Comparison of ENCODE assay signal across 8 mouse cellular contexts in genomic region chr4:124882151-124882729, GRCm38 (mm10). TPM values are rescaled to one million over a fixed set of nuclear protein-coding genes. Genes with fewer than 3 reads are reported as not detected.
A peak's percentile ranks its signal among the peaks of the same experiment; 100 is the strongest.
DNase-seq lines count a peak whose midpoint lies in the region; ATAC-seq lines count a peak whose summit lies in the region.

No protein-coding gene starts in this region.

- H3K9me3 ChIP-seq in heart, embryonic 13.5 days: no peaks in the 10 kb centered on the region
- no peaks in the 10 kb centered on the region for H3K9me3 ChIP-seq in forebrain, embryonic 12.5 days
- H3K9me3 ChIP-seq in kidney, embryonic 16.5 days (ENCODE audit: low read length): no peaks in the 10 kb centered on the region
- no peaks in the 10 kb centered on the region for H3K9me3 ChIP-seq in midbrain, embryonic 11.5 days (ENCODE audit: control insufficient read depth, low read length)

- H3K27me3 ChIP-seq in heart, embryonic 13.5 days (replicated peaks): peaks cover 91% of the 10 kb centered on the region
- H3K27me3 ChIP-seq in forebrain, embryonic 12.5 days: peaks cover 79% of the 10 kb centered on the region
- peaks cover 73% of the 10 kb centered on the region for H3K27me3 ChIP-seq in kidney, embryonic 16.5 days (ENCODE audit: insufficient read depth, low read length)
- H3K27me3 ChIP-seq in midbrain, embryonic 11.5 days (ENCODE audit: control insufficient read depth, insufficient read depth, low read length): peaks cover 14% of the 10 kb centered on the region; the same call in 1 of the 2 replicates

- WGBS in heart, embryonic 13.5 days: 1% methylated on average over 37 of the region's 37 CpGs
- under 1% methylated on average over 29 of the region's 37 CpGs for WGBS in forebrain, embryonic 12.5 days
- WGBS in kidney, embryonic 16.5 days: under 1% methylated on average over 37 of the region's 37 CpGs
- under 1% methylated on average over 37 of the region's 37 CpGs for WGBS in midbrain, embryonic 11.5 days

- no peak overlapping the region for H3K9ac ChIP-seq in heart, embryonic 13.5 days
- H3K9ac ChIP-seq in forebrain, embryonic 12.5 days: peak overlapping the region; percentile 50
- H3K9ac ChIP-seq in kidney, embryonic 16.5 days (replicated peaks; ENCODE audit: low read length): no peak overlapping the region
- peak overlapping the region; percentile 50 for H3K9ac ChIP-seq in midbrain, embryonic 11.5 days (ENCODE audit: low read length)

- H3K27ac ChIP-seq in heart, embryonic 13.5 days (replicated peaks): no peak overlapping the region
- no peak overlapping the region for H3K27ac ChIP-seq in forebrain, embryonic 12.5 days
- H3K27ac ChIP-seq in kidney, embryonic 16.5 days (ENCODE audit: low read length): no peak overlapping the region
- 0 out of 2 replicates have a peak overlapping the region, but pooled peaks have one; percentile 22 for H3K27ac ChIP-seq in midbrain, embryonic 11.5 days (ENCODE audit: low read depth, low read length)

- H3K4me1 ChIP-seq in heart, embryonic 13.5 days: peaks cover 11% of the 10 kb centered on the region
- peaks cover 31% of the 10 kb centered on the region for H3K4me1 ChIP-seq in forebrain, embryonic 12.5 days
- H3K4me1 ChIP-seq in kidney, embryonic 16.5 days (ENCODE audit: insufficient read depth, low read length): no peaks in the 10 kb centered on the region
- H3K4me1 ChIP-seq in midbrain, embryonic 11.5 days (ENCODE audit: control insufficient read depth, insufficient read depth, low read length): peaks cover 23% of the 10 kb centered on the region

- DNase-seq in heart, adult 11 months: no peak
- DNase-seq in ZHBTc4 (ENCODE audit: low read depth, low spot score): peak; percentile 73
- peak; percentile 93 for DNase-seq in midbrain, embryonic 11.5 days (ENCODE audit: low spot score, missing footprints)
- no peak for DNase-seq in cerebellum, adult 11-12 months

- H3K4me3 ChIP-seq in heart, embryonic 13.5 days: no peak overlapping the region
- peak overlapping the region; percentile 50 for H3K4me3 ChIP-seq in forebrain, embryonic 12.5 days (replicated peaks)
- no peak overlapping the region; the same call in 1 of the 2 replicates for H3K4me3 ChIP-seq in kidney, embryonic 16.5 days (ENCODE audit: low read length)
- peak overlapping the region; percentile 34 for H3K4me3 ChIP-seq in midbrain, embryonic 11.5 days (ENCODE audit: low read depth, low read length)

- peak overlapping the region; percentile 66 for H3K4me2 ChIP-seq in heart, embryonic 13.5 days
- peak overlapping the region; percentile 84 for H3K4me2 ChIP-seq in forebrain, embryonic 12.5 days
- H3K4me2 ChIP-seq in kidney, embryonic 16.5 days (replicated peaks; ENCODE audit: low read depth, low read length): peak overlapping the region; percentile 58; the same call in 1 of the 2 replicates
- peak overlapping the region; percentile 66 for H3K4me2 ChIP-seq in midbrain, embryonic 11.5 days

- H3K36me3 ChIP-seq in heart, embryonic 13.5 days: no peaks in the 10 kb centered on the region
- no peaks in the 10 kb centered on the region for H3K36me3 ChIP-seq in forebrain, embryonic 12.5 days (replicated peaks)
- no peaks in the 10 kb centered on the region for H3K36me3 ChIP-seq in kidney, embryonic 16.5 days (ENCODE audit: insufficient read depth, low read length)
- H3K36me3 ChIP-seq in midbrain, embryonic 11.5 days (ENCODE audit: control insufficient read depth, insufficient read depth, low read length): no peaks in the 10 kb centered on the region

- ATAC-seq in heart, embryonic 13.5 days (ENCODE audit: extremely low read depth, insufficient number of reproducible peaks, low FRiP score, low TSS enrichment): no peak
- peak; percentile 34 for ATAC-seq in forebrain, embryonic 12.5 days (ENCODE audit: low FRiP score)
- peak; percentile 57; the same call in 1 of the 2 replicates for ATAC-seq in kidney, embryonic 16.5 days (ENCODE audit: low FRiP score, low TSS enrichment)
- peak; percentile 25 for ATAC-seq in midbrain, embryonic 11.5 days (ENCODE audit: low FRiP score)
- ATAC-seq in erythroid progenitor cell, adult 5-6 weeks (replicated peaks; ENCODE audit: low FRiP score, poor library complexity, severe bottlenecking): no peak

RNA-seq across cellular contexts. Expression of gene Epha10, which starts 1.5 kb away (rescaled TPM):
- polyA plus RNA-seq in heart, embryonic 13.5 days (2015; fragmentation: Nextera tagmentation; extraction: Ambion mirVana): 0.05 TPM in 1 of 2 replicates, not detected in the other
- polyA plus RNA-seq in forebrain, embryonic 12.5 days (2016; fragmentation: Nextera tagmentation; extraction: Ambion mirVana): 1.2 and 1.9 TPM in 2 replicates
- 0.06 and 0.12 TPM in 2 replicates for polyA plus RNA-seq in kidney, embryonic 16.5 days (2015; fragmentation: Nextera tagmentation; extraction: Ambion mirVana)
- polyA plus RNA-seq in midbrain, embryonic 11.5 days (2014; fragmentation: Nextera tagmentation; extraction: Ambion mirVana): 4.6 and 4.7 TPM in 2 replicates
- total RNA-seq in erythroid progenitor cell, adult 5-6 weeks (2015; ENCODE audit: low replicate concordance): not detected in 2 replicates
- total RNA-seq in erythroid progenitor cell, adult 5-6 weeks (2017; ENCODE audit: low replicate concordance): 0.13 TPM in 1 of 2 replicates, not detected in the other

RNA-seq across cellular contexts. Expression of gene Maneal, which starts 20.3 kb away (rescaled TPM):
- 0.15 TPM in 1 of 2 replicates, not detected in the other for polyA plus RNA-seq in heart, embryonic 13.5 days (2015; fragmentation: Nextera tagmentation; extraction: Ambion mirVana)
- 5.6 and 9.7 TPM in 2 replicates for polyA plus RNA-seq in forebrain, embryonic 12.5 days (2016; fragmentation: Nextera tagmentation; extraction: Ambion mirVana)
- 0.46 and 0.61 TPM in 2 replicates for polyA plus RNA-seq in kidney, embryonic 16.5 days (2015; fragmentation: Nextera tagmentation; extraction: Ambion mirVana)
- 10.2 and 11.5 TPM in 2 replicates for polyA plus RNA-seq in midbrain, embryonic 11.5 days (2014; fragmentation: Nextera tagmentation; extraction: Ambion mirVana)
- not detected in 2 replicates for total RNA-seq in erythroid progenitor cell, adult 5-6 weeks (2015; ENCODE audit: low replicate concordance)
- total RNA-seq in erythroid progenitor cell, adult 5-6 weeks (2017; ENCODE audit: low replicate concordance): not detected in 2 replicates

RNA-seq across cellular contexts. Expression of gene 1110065P20Rik, which starts 31.2 kb away (rescaled TPM):
- 45.8 and 46.6 TPM in 2 replicates for polyA plus RNA-seq in heart, embryonic 13.5 days (2015; fragmentation: Nextera tagmentation; extraction: Ambion mirVana)
- 60.1 and 64.9 TPM in 2 replicates for polyA plus RNA-seq in forebrain, embryonic 12.5 days (2016; fragmentation: Nextera tagmentation; extraction: Ambion mirVana)
- polyA plus RNA-seq in kidney, embryonic 16.5 days (2015; fragmentation: Nextera tagmentation; extraction: Ambion mirVana): 41.6 and 43.8 TPM in 2 replicates
- polyA plus RNA-seq in midbrain, embryonic 11.5 days (2014; fragmentation: Nextera tagmentation; extraction: Ambion mirVana): 52.7 and 60.0 TPM in 2 replicates
- 2.9 and 4.2 TPM in 2 replicates for total RNA-seq in erythroid progenitor cell, adult 5-6 weeks (2015; ENCODE audit: low replicate concordance)
- 1.2 TPM in 1 of 2 replicates, not detected in the other for total RNA-seq in erythroid progenitor cell, adult 5-6 weeks (2017; ENCODE audit: low replicate concordance)

RNA-seq across cellular contexts. Expression of gene Yrdc, which starts 31.8 kb away (rescaled TPM):
- 21.1 and 25.1 TPM in 2 replicates for polyA plus RNA-seq in heart, embryonic 13.5 days (2015; fragmentation: Nextera tagmentation; extraction: Ambion mirVana)
- 45.0 and 48.5 TPM in 2 replicates for polyA plus RNA-seq in forebrain, embryonic 12.5 days (2016; fragmentation: Nextera tagmentation; extraction: Ambion mirVana)
- polyA plus RNA-seq in kidney, embryonic 16.5 days (2015; fragmentation: Nextera tagmentation; extraction: Ambion mirVana): 34.8 and 37.2 TPM in 2 replicates
- polyA plus RNA-seq in midbrain, embryonic 11.5 days (2014; fragmentation: Nextera tagmentation; extraction: Ambion mirVana): 43.0 and 47.9 TPM in 2 replicates
- 4.2 and 46.1 TPM in 2 replicates for total RNA-seq in erythroid progenitor cell, adult 5-6 weeks (2015; ENCODE audit: low replicate concordance)
- total RNA-seq in erythroid progenitor cell, adult 5-6 weeks (2017; ENCODE audit: low replicate concordance): 13.9 and 19.4 TPM in 2 replicates

RNA-seq across cellular contexts. Expression of gene 9930104L06Rik, which starts 54.6 kb away (rescaled TPM):
- 10.0 and 10.5 TPM in 2 replicates for polyA plus RNA-seq in heart, embryonic 13.5 days (2015; fragmentation: Nextera tagmentation; extraction: Ambion mirVana)
- polyA plus RNA-seq in forebrain, embryonic 12.5 days (2016; fragmentation: Nextera tagmentation; extraction: Ambion mirVana): 16.7 and 18.9 TPM in 2 replicates
- 12.7 and 13.8 TPM in 2 replicates for polyA plus RNA-seq in kidney, embryonic 16.5 days (2015; fragmentation: Nextera tagmentation; extraction: Ambion mirVana)
- polyA plus RNA-seq in midbrain, embryonic 11.5 days (2014; fragmentation: Nextera tagmentation; extraction: Ambion mirVana): 3.8 and 4.3 TPM in 2 replicates
- 1.7 and 4.0 TPM in 2 replicates for total RNA-seq in erythroid progenitor cell, adult 5-6 weeks (2015; ENCODE audit: low replicate concordance)
- 12.2 and 15.8 TPM in 2 replicates for total RNA-seq in erythroid progenitor cell, adult 5-6 weeks (2017; ENCODE audit: low replicate concordance)

Comparison
In these comparisons a context has a peak if more than half of its experiments do, and no peak if none do; other contexts are left out.
1. ATAC-seq: peak in forebrain, embryonic 12.5 days (single experiment), kidney, embryonic 16.5 days (single experiment) and midbrain, embryonic 11.5 days (single experiment); none in heart, embryonic 13.5 days (single experiment) and erythroid progenitor cell, adult 5-6 weeks (single experiment).
2. H3K4me3 ChIP-seq: peak in forebrain, embryonic 12.5 days (single experiment) and midbrain, embryonic 11.5 days (single experiment); none in heart, embryonic 13.5 days (single experiment) and kidney, embryonic 16.5 days (single experiment).
3. H3K9ac ChIP-seq: peak in forebrain, embryonic 12.5 days (single experiment) and midbrain, embryonic 11.5 days (single experiment); none in heart, embryonic 13.5 days (single experiment) and kidney, embryonic 16.5 days (single experiment).
4. DNase-seq: peak in ZHBTc4 (single experiment) and midbrain, embryonic 11.5 days (single experiment); none in heart, adult 11 months (single experiment) and cerebellum, adult 11-12 months (single experiment).
5. Peak in every context shown above with its lines, with median percentiles within 50 percentile points of each other: H3K4me2 ChIP-seq.